Mouse (Mus musculus) layer of hippocampus, adult 9-10 months (tissue): ENCODE measurements around the gene Lhx6.

Experiments used
- DNase-seq: peaks from one replicate; pipeline ENCODE4 v3.0.0; 2022; ENCODE audit warnings: low spot score

Lhx6 gene

GRCm38 (mm10) chr2:36035413-36036081, 69.7 kb downstream of the Lhx6 start:
- no peak for DNase-seq

GRCm38 (mm10) chr2:36034898-36035297, 70.3 kb downstream of the Lhx6 start:
- no peak for DNase-seq

GRCm38 (mm10) chr2:36033966-36034365, 71.2 kb downstream of the Lhx6 start:
- DNase-seq = no peak

- DNase-seq = no peak
Measured at GRCm38 (mm10) chr2:36032884-36033283, 72.3 kb downstream of the Lhx6 start.
